Mouse (Mus musculus) testis, adult 2 months (tissue): ENCODE data around the gene Lztfl1. TPM values are rescaled to one million over a fixed set of nuclear protein-coding genes. Genes with fewer than 3 reads are reported as not detected.
"Not testable (repeated sequence)": the region's sequence is repeated elsewhere in the genome, so short reads cannot be mapped to it uniquely, and the experiment has no call there.

Experiments
- H3K27ac ChIP-seq: fragments of 200-500 bp; 2 replicates; pipeline ENCODE4 v1.5.1; 2012; ENCODE audit warnings: low read depth, low read length; ENCODE audit not compliant: control insufficient read depth, insufficient read depth
- H3K27me3 ChIP-seq: fragments of 200-500 bp; 2 replicates; pipeline ENCODE4 v1.6.1; 2012; ENCODE audit warnings: mild to moderate bottlenecking, low read length, moderate library complexity; ENCODE audit not compliant: control insufficient read depth, insufficient read depth
- H3K36me3 ChIP-seq: fragments of 200-500 bp; 2 replicates; pipeline ENCODE4 v1.6.1; 2012; ENCODE audit warnings: mild to moderate bottlenecking, low read length; ENCODE audit not compliant: control insufficient read depth, insufficient read depth
- H3K4me1 ChIP-seq: fragments of 200-500 bp; 2 replicates; pipeline ENCODE4 v1.6.1; 2012; ENCODE audit warnings: low read length; ENCODE audit not compliant: control insufficient read depth, insufficient read depth
- H3K4me3 ChIP-seq: fragments of 200-500 bp; 2 replicates; pipeline ENCODE4 v1.5.1; 2012; ENCODE audit warnings: low read depth, mild to moderate bottlenecking, low read length, moderate library complexity, mixed read lengths; ENCODE audit not compliant: control insufficient read depth
- CTCF ChIP-seq: fragments of 200-500 bp; IDR thresholded peaks from 2 replicates; pipeline ENCODE4 v1.5.1; 2012; ENCODE audit warnings: low read depth, mild to moderate bottlenecking, inconsistent platforms, low read length, moderate library complexity; ENCODE audit not compliant: control insufficient read depth, insufficient read depth, insufficient replicate concordance
- POLR2A ChIP-seq: fragments of 200-500 bp; IDR thresholded peaks from 2 replicates; pipeline ENCODE4 v1.6.1; 2012; ENCODE audit warnings: low read depth, mild to moderate bottlenecking, inconsistent platforms, low read length, moderate library complexity; ENCODE audit not compliant: control insufficient read depth
- polyA plus RNA-seq: library from polyadenylated mRNA; depleted of rRNA; stranded (reverse); fragments of >200 nt; gene quantifications from 2 replicates; pipeline ENCODE4 v1.2.3, GENCODE M21; 2012

Gene Lztfl1
- polyA plus RNA-seq, 1 experiment: 35.9 TPM

DNA sequence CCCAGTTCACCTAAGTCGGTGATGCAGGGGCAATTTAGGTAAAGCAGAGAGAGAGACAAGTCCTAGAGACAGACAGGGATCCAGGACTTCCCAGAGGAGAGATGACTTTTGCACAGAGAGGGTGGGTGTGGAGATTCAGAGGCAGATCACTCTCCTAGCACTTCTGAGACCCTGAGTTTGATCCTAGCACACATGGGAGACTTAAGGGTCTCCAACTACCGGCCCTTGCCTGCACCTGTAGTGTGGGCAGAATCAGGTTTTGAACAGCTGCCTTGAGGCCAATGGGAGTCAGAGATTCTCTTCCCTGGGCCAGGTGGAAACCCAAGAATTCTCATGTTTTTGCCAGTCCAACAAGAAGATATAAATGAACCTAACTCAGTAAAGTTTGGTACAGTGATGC is 38.3 kb downstream of the Lztfl1 start:
- H3K4me3 ChIP-seq: no peak overlapping the region
- no peaks in the 10 kb centered on the region for H3K27me3 ChIP-seq
- H3K4me1 ChIP-seq: peaks cover 15% of the 10 kb centered on the region
- TF ChIP-seq POLR2A: no peak
- H3K27ac ChIP-seq: no peak overlapping the region
- no peaks in the 10 kb centered on the region for H3K36me3 ChIP-seq

DNA sequence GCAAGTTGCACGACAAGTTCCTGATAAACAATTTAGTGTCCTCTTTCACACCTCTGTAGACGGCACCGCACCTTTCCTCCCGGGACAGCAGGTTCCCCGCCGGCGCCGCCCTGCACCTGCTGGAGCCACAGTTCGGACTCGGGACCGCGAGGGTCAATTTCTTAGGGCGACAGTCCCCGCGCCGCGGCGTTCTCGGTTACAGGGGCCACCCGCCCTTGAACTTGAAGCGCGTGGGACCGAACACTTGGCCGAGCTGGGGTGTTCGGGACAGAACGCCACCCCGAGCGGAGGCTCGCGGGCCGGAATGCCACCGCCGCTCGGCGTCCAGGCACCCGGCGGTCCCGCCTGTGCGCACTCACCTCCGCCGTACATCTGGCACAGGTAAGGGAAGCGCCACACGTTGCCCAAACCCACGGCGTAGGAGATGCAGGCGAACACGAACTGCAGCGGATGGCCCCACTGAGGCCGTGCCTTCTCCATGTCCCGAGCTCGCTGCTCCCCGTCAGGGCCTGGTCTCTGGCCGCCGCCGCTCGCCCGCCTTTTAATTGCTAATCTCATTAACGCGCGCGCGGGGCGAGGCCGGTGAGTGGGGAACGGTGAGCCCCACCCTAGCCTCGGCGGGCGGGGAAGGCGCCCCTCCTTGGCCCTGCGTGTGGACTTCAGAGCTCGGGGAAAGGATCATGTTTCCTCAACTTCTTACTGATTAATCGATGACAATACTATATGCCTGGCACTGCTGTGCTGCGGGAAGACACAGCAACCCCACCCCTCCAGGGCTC is 39.0 kb downstream of the Lztfl1 start, which contains the start of the genes Ccr9 and Slc6a20a:
Gene Ccr9 (plus strand): TSS at position 113 of the 779 bp plus-strand sequence.
Gene Slc6a20a (minus strand): TSS at position 559 of the 779 bp plus-strand sequence.
- Histone ChIP-seq H3K36me3 (no peaks in the 10 kb centered on the region), H3K4me1 (peaks cover 15% of the 10 kb centered on the region), H3K4me3 (peak within 1 kb of the TSS; percentile 81), H3K27ac (no peak within 1 kb of the TSS), H3K27me3 (no peaks in the 10 kb centered on the region)
- no peak for TF ChIP-seq CTCF
- no peak for TF ChIP-seq POLR2A

DNA sequence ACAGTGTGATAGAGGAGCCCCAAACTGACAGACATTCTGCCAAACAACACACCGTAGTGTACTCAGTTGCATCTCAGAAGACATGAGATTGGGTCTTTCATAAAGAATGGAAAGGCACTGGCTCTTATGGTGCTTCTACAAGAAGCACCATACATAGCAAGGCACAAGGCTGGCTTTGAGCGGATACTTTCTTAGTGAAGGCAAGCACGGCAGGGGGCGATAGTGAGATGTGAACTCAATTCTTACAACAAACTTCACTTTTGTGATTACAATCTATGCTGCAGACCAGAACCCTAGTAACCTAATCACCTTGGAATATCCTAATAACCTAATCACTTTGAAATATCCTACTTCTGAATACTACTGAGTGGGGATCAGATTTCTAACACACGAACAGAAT is 51.9 kb downstream of the Lztfl1 start:
- Histone ChIP-seq H3K4me1 (no peaks in the 10 kb centered on the region), H3K4me3 (no peak overlapping the region), H3K27ac (no peak overlapping the region), H3K36me3 (no peaks in the 10 kb centered on the region), H3K27me3 (no peaks in the 10 kb centered on the region)
- no peak for TF ChIP-seq POLR2A
- TF ChIP-seq CTCF: no peak

DNA sequence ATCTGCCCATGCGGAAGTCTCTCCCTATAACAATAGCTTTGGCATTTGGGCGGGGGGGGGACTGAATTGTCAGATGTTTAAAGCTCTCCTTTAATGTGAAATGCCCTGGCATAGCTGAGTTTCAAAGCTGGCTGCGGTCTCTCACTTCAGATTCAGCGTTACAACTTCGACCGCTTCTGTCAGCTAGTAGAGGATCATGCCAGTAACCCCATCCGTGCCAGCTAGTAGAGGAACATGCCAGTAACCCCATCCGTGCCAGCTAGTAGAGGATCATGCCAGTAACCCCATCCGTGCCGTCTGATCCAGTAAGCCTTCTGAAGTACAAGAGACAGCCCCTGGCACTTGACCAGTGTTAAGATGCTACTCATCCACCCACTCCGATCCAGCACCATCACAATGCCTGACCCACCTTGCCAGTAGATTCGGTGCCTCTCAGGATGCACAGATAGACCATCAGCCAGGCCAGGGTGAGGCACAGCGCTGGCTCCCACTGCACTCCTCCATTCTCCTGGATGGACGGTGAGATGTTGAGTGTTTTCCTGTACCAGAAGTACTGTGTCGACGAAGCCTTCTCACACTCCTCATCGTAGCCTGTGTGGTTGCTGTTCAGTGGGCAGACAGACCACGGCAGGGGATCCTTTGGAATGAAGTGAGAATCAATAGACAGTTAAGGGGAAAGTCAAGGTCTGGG is 57.4 kb downstream of the Lztfl1 start:
- H3K27me3 ChIP-seq, H3K36me3 ChIP-seq, H3K27ac ChIP-seq: not testable (repeated sequence)

DNA sequence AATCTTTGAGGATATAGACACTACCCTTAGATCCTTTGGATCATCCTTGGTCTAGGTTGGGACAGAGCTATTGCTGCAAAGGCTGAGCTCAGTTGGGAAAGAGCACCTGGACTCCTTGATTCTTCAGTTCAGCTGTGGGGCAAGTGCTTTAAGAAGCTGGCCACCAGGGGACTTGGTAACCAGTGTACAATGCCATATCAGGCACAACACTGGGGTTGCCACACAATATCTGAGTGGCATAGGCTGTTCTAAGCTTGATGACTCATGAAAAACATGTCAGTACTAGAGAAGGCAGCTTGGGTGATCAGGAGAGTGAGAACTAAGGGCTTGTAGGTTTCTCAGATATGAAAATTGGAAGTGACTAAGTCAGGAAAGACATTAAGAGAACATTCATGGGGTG is 58.5 kb downstream of the Lztfl1 start:
- H3K4me1 ChIP-seq: no peaks in the 10 kb centered on the region
- H3K36me3 ChIP-seq: no peaks in the 10 kb centered on the region
- no peak overlapping the region for H3K4me3 ChIP-seq
- TF ChIP-seq CTCF: no peak
- H3K27me3 ChIP-seq: no peaks in the 10 kb centered on the region
- H3K27ac ChIP-seq: no peak overlapping the region

More for the DNA sequence above, 57.4 kb downstream of the Lztfl1 start:
- H3K4me1 ChIP-seq, H3K4me3 ChIP-seq: not testable (repeated sequence)

DNA sequence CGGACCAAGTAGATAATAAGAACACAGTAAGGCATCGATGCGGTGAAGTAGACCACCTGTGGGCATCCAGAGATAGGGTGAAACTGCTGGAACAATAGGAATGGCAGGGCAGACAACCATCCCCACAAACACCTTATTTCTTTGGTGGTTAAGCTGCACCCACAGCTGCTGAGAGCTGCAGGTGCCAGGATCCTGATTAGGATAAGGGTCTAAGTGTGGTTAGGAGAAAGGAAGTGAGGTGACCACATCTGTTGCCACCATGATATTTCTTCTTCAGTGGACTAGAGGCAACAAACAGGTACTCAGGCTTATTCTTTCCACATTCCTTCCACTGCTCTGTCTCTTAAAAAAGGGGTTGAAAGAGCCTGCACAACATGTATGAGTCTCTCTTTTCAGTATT is 60.0 kb downstream of the Lztfl1 start:
- no peaks in the 10 kb centered on the region for H3K36me3 ChIP-seq
- H3K4me3 ChIP-seq: no peak overlapping the region
- H3K4me1 ChIP-seq: no peaks in the 10 kb centered on the region
- TF ChIP-seq CTCF (no peak), POLR2A (no peak)
- no peaks in the 10 kb centered on the region for H3K27me3 ChIP-seq
- no peak overlapping the region for H3K27ac ChIP-seq

DNA sequence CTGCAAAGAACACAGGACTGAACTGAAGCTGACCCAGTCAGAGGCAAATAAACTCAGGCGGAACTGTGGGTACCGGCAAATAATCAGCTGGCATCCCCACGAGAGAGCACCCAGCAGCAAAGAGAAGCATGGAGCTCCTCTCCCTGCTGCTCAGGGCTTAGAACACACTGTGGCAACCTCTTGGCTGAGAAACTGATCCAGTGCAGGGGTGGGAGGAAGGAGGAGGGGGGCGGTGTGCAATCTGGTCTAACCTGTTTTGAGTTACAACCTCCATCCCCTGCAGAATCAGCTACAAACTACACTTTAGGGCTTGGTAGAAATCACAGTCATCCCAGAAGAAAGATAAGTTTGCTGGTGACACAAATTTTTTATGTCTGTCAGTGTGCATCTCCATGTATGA is 66.1 kb downstream of the Lztfl1 start:
- Histone ChIP-seq H3K36me3 (no peaks in the 10 kb centered on the region), H3K4me1 (no peaks in the 10 kb centered on the region), H3K27ac (no peak overlapping the region), H3K27me3 (no peaks in the 10 kb centered on the region), H3K4me3 (no peak overlapping the region)
- TF ChIP-seq CTCF (no peak), POLR2A (no peak)
